Mouse (Mus musculus) cerebellum, adult (tissue): Measurements from ENCODE around the gene Smtn.

Experiments used
- ATAC-seq: cut with Nextera tagmentation; 2 replicates; pipeline ENCODE4 v1.9.2; 2017; ENCODE audit warnings: mild to moderate bottlenecking, moderate library complexity, mixed read lengths; ENCODE audit not compliant: insufficient number of reproducible peaks, low FRiP score, low TSS enrichment

Smtn gene

GRCm38 (mm10) chr11:3548564-3549295 lies 8.3 kb upstream of the Smtn start:
- ATAC-seq: no peak

GRCm38 (mm10) chr11:3547969-3548368 lies 7.6 kb upstream of the Smtn start:
- ATAC-seq: no peak

GRCm38 (mm10) chr11:3547047-3547446 lies 6.6 kb upstream of the Smtn start:
- no peak for ATAC-seq

- ATAC-seq: no peak
Observed at GRCm38 (mm10) chr11:3546242-3546562, 5.8 kb upstream of the Smtn start.

GRCm38 (mm10) chr11:3545531-3546241 lies 5.3 kb upstream of the Smtn start:
- no peak for ATAC-seq

- no peak for ATAC-seq
Observed at GRCm38 (mm10) chr11:3544409-3544808, 4.0 kb upstream of the Smtn start.

- no peak for ATAC-seq
Observed at GRCm38 (mm10) chr11:3543001-3543400, 2.6 kb upstream of the Smtn start.

- no peak for ATAC-seq
Observed at GRCm38 (mm10) chr11:3541932-3542331, 1.5 kb upstream of the Smtn start.

- no peak for ATAC-seq
Observed at GRCm38 (mm10) chr11:3539826-3540196, 601 bp downstream of the Smtn start.

GRCm38 (mm10) chr11:3539111-3539825 lies 1.1 kb downstream of the Smtn start:
- peak; percentile 81 for ATAC-seq

GRCm38 (mm10) chr11:3538341-3538740 lies 2.1 kb downstream of the Smtn start:
- no peak for ATAC-seq

GRCm38 (mm10) chr11:3537711-3538110 lies 2.7 kb downstream of the Smtn start:
- ATAC-seq: no peak

- no peak for ATAC-seq
Observed at GRCm38 (mm10) chr11:3536745-3537333, 3.6 kb downstream of the Smtn start.

- no peak for ATAC-seq
Observed at GRCm38 (mm10) chr11:3536082-3536481, 4.3 kb downstream of the Smtn start.

- ATAC-seq: 0 out of 2 replicates have a peak, but pooled peaks have one; percentile 36
Observed at GRCm38 (mm10) chr11:3535406-3535986, 4.9 kb downstream of the Smtn start.

GRCm38 (mm10) chr11:3534956-3535355 lies 5.5 kb downstream of the Smtn start:
- no peak for ATAC-seq

- no peak for ATAC-seq
Observed at GRCm38 (mm10) chr11:3533406-3533932, 6.9 kb downstream of the Smtn start.

GRCm38 (mm10) chr11:3532101-3532931 lies 8.1 kb downstream of the Smtn start:
- ATAC-seq: no peak

- ATAC-seq: no peak
Observed at GRCm38 (mm10) chr11:3531634-3532033, 8.8 kb downstream of the Smtn start.

GRCm38 (mm10) chr11:3530731-3531130 lies 9.7 kb downstream of the Smtn start:
- ATAC-seq: no peak
